Mouse (Mus musculus): ENCODE results near the gene Gmds.

Gmds gene

GRCm38 (mm10) chr13:31929299-31929698, 409.2 kb downstream of the Gmds start:
- no peak for DNase-seq

GRCm38 (mm10) chr13:31926599-31926998, 411.9 kb downstream of the Gmds start:
- DNase-seq: no peak

GRCm38 (mm10) chr13:31924506-31924905, 414.0 kb downstream of the Gmds start:
- DNase-seq: no peak

DNA sequence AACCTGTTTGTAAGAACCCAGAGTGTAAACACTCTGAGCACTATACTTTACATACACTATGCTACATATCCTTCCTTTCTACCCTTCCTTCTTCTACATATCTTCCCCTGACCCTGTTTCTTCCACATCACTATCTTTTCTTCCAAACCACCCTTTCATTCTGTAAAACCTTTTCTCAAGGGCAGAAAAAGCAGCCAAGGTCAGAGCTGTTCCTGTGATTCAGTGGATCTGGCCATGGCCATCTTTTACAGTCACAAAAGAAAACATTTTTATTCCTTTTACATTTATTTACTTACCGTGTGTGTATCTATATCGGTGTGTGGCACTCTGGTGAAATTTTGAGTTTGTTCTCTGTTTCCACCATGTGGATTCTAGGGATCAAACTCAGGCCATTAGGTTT, 418.8 kb downstream of the Gmds start:
- no peak for DNase-seq

GRCm38 (mm10) chr13:31917387-31917786, 421.2 kb downstream of the Gmds start:
- DNase-seq: no peak

GRCm38 (mm10) chr13:31915748-31916147, 422.8 kb downstream of the Gmds start:
- DNase-seq: no peak

GRCm38 (mm10) chr13:31914901-31915587, 423.5 kb downstream of the Gmds start:
- no peak for DNase-seq

GRCm38 (mm10) chr13:31911956-31912355, 426.6 kb downstream of the Gmds start:
- no peak for DNase-seq

DNA sequence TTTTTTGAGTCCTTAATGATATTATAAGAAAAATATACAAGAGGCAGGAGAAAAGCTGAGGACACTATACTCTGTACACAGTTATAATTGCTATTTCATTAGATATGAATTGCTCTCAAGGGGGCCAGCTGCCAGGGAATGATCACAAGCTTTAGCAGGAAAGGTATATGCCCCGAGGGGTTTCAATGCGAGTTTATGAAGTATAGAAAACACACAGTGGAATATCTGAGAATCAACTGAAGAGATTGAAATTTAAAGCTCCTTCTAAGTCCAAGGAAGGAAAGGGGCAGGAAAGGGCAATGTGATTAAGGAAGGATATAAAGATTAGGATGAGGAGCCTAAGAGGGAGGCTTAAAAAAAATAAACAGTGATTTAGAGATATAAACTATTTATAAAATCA, 427.2 kb downstream of the Gmds start:
- DNase-seq: no peak

GRCm38 (mm10) chr13:31909031-31909430, 429.5 kb downstream of the Gmds start:
- no peak for DNase-seq

DNA sequence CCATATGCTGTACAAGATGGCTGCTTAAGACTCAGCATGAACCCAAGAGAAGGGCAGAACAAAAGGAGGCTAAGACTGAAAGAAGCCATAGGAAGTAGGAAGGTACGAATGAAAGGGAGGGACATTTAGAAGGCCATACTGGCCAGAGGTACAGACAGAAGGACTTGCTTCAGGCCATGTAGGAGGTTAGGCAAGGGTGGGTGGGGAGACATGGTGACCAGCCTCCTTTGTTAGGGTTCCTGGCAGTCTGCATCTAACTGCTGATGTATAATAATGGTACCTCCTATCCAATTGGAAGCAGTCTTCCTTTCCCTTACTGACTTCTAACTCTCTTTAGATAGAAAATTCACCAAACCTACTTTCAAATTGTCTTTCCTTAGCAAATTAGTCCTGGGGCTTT, 432.0 kb downstream of the Gmds start:
- DNase-seq: no peak

- DNase-seq: no peak
Observed at GRCm38 (mm10) chr13:31900191-31900590, 438.3 kb downstream of the Gmds start.

- no peak for DNase-seq
Observed at GRCm38 (mm10) chr13:31899392-31899791, 439.1 kb downstream of the Gmds start.

DNA sequence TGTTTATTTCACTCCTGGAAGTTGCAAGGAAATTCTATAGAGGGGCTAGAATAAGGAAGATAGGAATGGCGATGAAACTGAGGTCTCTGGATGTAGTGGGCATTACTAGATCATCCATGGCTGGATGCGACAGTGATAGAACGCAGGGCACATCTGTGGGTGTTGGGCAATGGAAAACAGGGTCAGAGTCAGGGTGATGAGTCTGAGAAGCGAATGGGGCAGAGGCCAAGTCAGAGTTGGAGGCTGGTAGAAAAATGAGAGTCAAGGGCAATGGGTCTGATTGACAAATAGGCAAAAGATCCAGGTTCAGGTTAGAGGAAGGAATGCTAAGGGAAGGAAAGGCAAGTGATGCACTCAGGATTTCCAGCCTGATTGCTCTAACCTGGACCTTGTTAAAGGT, 441.0 kb downstream of the Gmds start:
- DNase-seq: no peak

- no peak for DNase-seq
Observed at GRCm38 (mm10) chr13:31894511-31894910, 444.0 kb downstream of the Gmds start.

DNA sequence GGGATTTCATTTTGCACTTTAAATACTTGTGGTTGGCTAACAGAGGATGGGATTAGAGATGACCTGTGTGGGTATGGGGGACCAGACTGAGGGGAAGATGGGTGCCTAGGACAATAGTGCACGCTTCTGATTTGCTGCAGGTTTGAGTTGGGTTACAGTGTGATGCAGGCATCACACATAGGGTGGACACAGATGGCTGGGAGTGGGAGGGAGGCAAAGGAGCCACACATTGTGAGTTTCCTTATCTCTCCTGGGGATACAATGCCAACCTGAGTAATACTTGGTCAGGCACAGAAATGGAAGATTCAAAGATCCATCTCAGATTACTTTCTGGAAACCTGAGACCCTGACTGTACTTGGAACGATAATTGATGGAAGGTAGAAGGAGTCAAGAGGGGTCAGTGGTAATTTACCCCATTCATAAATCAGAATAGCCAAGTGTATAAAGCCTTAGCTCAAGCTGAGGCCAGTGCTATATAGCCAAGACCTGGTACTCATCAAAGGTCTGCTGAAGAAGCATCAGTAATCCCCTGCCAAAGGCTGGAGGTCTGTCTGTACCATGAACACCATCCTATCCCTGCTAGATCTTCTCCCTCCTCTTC, 445.5 kb downstream of the Gmds start:
- DNase-seq: no peak

- DNase-seq: no peak
Observed at GRCm38 (mm10) chr13:31888500-31888899, 450.0 kb downstream of the Gmds start.

DNA sequence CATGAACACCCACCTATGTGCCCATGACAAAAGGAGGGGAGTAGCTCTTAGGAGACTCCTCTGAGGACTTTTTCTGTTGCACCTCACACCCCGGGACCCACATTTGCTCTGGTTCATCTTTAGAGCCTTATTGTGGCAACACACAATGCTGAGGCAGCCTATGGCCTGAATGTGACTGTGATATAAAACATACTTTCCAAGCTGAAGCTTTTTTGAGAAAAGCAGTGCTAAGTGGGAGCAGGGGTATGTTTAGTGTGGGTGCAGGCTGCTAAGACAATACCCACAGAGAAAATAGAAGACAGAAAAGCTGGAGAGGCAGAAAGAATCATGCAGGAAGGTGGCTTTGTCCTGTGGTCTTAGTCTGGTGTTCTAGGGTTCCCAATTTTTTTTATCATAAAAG, 452.8 kb downstream of the Gmds start:
- DNase-seq: no peak

GRCm38 (mm10) chr13:31878805-31879477, 459.6 kb downstream of the Gmds start:
- DNase-seq: no peak

- DNase-seq: no peak
Observed at GRCm38 (mm10) chr13:31877061-31877460, 461.5 kb downstream of the Gmds start.

- no peak for DNase-seq
Observed at GRCm38 (mm10) chr13:31874427-31874826, 464.1 kb downstream of the Gmds start.

DNA sequence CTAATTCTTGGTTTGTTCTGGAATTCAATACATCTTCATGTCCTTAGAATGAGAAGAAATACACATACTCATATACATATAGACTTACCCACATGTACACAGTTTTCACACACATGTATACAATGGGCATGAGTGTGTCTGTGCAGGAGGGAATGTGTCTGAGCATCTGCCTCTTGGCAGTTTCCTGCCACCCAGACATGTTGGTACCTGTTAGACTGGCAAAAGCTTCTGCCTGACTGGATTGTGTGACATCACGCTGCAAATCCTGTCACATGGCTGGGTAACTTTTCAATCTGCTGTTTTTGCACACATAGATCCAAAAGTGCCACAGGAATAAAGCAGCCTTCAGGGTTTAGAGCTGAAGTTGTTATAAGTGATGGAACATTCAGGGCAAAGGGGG, 465.3 kb downstream of the Gmds start:
- no peak for DNase-seq

- DNase-seq: no peak
Observed at GRCm38 (mm10) chr13:31864786-31865185, 473.8 kb downstream of the Gmds start.

DNA sequence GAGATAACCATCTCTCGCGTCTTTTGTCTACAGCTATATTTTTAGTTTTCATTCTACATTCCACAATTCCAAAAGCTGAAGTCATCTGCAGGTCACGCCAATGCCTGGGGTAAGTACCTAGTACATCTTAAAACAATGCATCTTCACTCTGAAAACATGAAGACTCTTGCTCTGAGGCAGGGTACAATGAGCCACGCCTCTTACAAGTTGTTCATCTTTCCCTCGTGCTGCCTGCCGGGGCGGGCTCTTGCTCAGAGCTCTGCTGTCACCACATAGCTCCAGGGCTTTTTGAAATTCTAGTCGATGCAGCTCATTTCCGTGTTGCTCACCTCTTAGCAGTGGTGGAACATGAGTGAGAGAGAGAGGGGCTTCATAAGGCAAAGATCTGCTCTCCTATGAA, 475.1 kb downstream of the Gmds start:
- DNase-seq: no peak
